Mouse (Mus musculus) small intestine, adult 2 months (tissue): ENCODE measurements around the gene Snrnp48. TPM values are rescaled to one million over a fixed set of nuclear protein-coding genes. Genes with fewer than 3 reads are reported as not detected.

Experiments
- H3K27ac ChIP-seq: fragments of 200-500 bp; 2 replicates; pipeline ENCODE4 v1.5.1; 2012; ENCODE audit warnings: low read depth, low read length, control low read depth, inconsistent platforms; ENCODE audit not compliant: insufficient read depth
- H3K27me3 ChIP-seq: fragments of 200-500 bp; 2 replicates; pipeline ENCODE4 v1.6.1; 2012; ENCODE audit warnings: mild to moderate bottlenecking, moderate library complexity, low read length, inconsistent platforms; ENCODE audit not compliant: control insufficient read depth, insufficient read depth
- H3K36me3 ChIP-seq: fragments of 200-500 bp; 2 replicates; pipeline ENCODE4 v1.6.1; 2012; ENCODE audit warnings: mild to moderate bottlenecking, low read length, control low read depth, inconsistent platforms; ENCODE audit not compliant: control insufficient read depth, insufficient read depth
- H3K4me1 ChIP-seq: fragments of 200-500 bp; 2 replicates; pipeline ENCODE4 v1.6.1; 2012; ENCODE audit warnings: low read length, inconsistent platforms, mixed read lengths; ENCODE audit not compliant: control insufficient read depth, insufficient read depth, insufficient read length
- H3K4me3 ChIP-seq: fragments of 200-500 bp; 2 replicates; pipeline ENCODE4 v1.5.1; 2012; ENCODE audit warnings: low read depth, mild to moderate bottlenecking, control low read depth, inconsistent platforms, low read length, moderate library complexity
- CTCF ChIP-seq: fragments of 200-500 bp; IDR thresholded peaks from 2 replicates; pipeline ENCODE4 v1.5.1; 2012; ENCODE audit warnings: low read depth, mild to moderate bottlenecking, control low read depth, inconsistent platforms, low read length, moderate library complexity, mixed read lengths; ENCODE audit not compliant: insufficient replicate concordance, insufficient read length; ENCODE audit errors: extremely low read depth
- POLR2A ChIP-seq: fragments of 200-500 bp; IDR thresholded peaks from 2 replicates; pipeline ENCODE4 v1.6.1; 2012; ENCODE audit warnings: low read depth, mild to moderate bottlenecking, control low read depth, inconsistent platforms, low read length, moderate library complexity
- WGBS: fragments of 180-500 bp; shearing (Covaris S2); methylation state at CpG from one replicate; pipeline ENCODE4 v1.1.7; 2018; 5-methylcytosine and 5-hydroxymethylcytosine counted together
- polyA plus RNA-seq: library from polyadenylated mRNA; depleted of rRNA; stranded (reverse); fragments of >200 nt; gene quantifications from 2 replicates; pipeline ENCODE4 v1.2.3, GENCODE M21; 2012; rRNA removed

Snrnp48 gene
- polyA plus RNA-seq = 9.9 and 20.9 TPM in 2 replicates

DNA sequence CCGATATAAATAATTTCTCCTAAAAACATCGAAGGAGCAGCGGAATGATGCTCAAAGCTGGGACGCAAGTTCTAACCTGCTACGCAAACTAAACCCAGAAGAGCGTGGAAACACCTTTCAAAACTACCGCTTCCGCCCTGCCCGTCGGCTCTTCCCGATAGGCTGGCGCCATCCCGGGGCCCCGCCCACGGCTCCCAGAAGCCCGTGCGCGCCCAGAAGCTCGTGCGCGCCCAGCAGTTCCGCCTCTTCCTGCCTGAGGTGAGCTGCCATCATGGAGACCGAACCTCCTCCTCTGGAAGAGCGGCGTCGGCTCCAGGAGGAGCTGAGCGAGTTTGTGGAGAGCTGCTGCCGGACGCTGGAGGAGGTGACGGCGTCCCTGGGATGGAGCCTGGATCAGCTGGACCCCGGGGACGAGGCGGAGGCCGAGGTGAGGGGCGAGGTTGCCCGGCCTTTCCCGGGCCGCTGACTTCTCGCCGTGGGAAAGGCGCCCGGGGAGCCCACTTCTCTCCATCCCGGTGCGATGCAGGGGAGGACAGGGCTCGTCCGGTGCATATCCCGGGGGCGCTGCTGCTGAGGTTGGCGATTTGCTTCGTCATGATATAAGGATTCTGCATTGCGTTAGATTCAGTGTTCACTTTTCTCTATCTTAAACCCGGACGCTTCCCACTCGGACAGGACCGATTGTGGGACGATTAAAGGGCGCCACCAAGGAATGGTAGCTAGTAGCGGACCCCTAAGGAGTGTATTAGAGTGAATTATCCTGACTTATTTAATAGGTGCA, at the start of gene Snrnp48:
Gene Snrnp48, plus strand, starts transcription at position 237 of the 781 bp plus-strand sequence.
- H3K4me1 ChIP-seq = peaks cover 4% of the 10 kb centered on the region
- H3K36me3 ChIP-seq = 0 out of 2 replicates have a peak, but pooled peaks cover 2% of the 10 kb centered on the region
- TF ChIP-seq POLR2A = peak; percentile 77
- TF ChIP-seq CTCF = no peak
- H3K4me3 ChIP-seq = peak within 1 kb of the TSS; percentile 100
- H3K27me3 ChIP-seq = no peaks in the 10 kb centered on the region
- peak within 1 kb of the TSS; percentile 76 for H3K27ac ChIP-seq
- under 1% methylated on average over 59 of the region's 59 CpGs for WGBS

DNA sequence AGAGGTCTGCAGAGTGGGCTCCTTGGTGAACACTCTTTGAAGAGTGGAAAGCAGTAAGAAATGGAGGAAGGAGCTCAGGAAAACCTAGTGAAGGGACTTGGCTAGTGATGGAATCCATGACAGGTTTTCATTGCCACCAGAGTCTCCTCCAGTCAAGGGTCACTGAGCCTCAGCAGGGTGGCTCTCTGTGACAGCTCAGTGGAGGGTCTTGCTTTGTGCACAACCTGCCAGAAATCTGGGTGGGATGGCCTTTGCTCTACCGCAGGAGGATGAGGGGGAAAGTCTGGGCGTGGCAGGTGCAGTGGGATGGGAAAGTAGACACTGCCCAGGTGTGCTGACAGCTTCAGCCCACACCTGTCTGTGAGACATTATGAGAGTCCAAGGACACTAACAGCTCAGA, 49.2 kb upstream of the Snrnp48 start:
- WGBS = 14% methylated on average over 2 of the region's 2 CpGs
- TF ChIP-seq POLR2A (no peak), CTCF (no peak)

GRCm38 (mm10) chr13:38157635-38158034, 47.1 kb upstream of the Snrnp48 start:
- Histone ChIP-seq H3K27me3 (no peaks in the 10 kb centered on the region), H3K27ac (no peak overlapping the region), H3K36me3 (peaks cover 7% of the 10 kb centered on the region), H3K4me1 (peaks cover 12% of the 10 kb centered on the region; the same call in 1 of the 2 replicates), H3K4me3 (no peak overlapping the region)
- WGBS = 22% methylated on average over 6 of the region's 6 CpGs
- TF ChIP-seq POLR2A (no peak), CTCF (no peak)

More for the DNA sequence above, 49.2 kb upstream of the Snrnp48 start:
- H3K4me3 ChIP-seq = 0 out of 2 replicates have a peak overlapping the region, but pooled peaks have one; percentile 20
- peaks cover 8% of the 10 kb centered on the region; the same call in 1 of the 2 replicates for H3K4me1 ChIP-seq
- H3K27ac ChIP-seq = peak overlapping the region; percentile 79
- H3K36me3 ChIP-seq = peaks cover 7% of the 10 kb centered on the region
- 0 out of 2 replicates have a peak, but pooled peaks cover 6% of the 10 kb centered on the region for H3K27me3 ChIP-seq

DNA sequence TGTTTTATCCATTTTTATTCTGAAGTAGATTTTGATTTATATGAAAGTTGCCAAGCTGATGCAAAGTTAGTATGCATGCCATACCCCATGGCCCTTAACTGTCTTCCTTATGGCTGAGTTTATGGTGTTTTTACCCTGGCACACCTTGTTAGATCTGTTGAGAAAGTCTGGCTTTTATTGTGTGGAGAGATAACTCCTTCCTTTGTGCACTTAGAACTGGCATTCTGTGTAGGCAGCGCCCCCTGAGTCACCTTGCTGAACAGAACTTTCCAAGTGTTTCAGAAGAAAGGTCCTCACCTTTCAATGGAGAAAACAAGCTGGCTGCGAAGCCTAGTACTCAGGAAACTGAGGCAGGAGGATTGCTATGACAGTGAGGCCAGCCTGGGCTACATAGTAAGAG, 42.7 kb upstream of the Snrnp48 start:
- 43% methylated on average over 2 of the region's 2 CpGs for WGBS

DNA sequence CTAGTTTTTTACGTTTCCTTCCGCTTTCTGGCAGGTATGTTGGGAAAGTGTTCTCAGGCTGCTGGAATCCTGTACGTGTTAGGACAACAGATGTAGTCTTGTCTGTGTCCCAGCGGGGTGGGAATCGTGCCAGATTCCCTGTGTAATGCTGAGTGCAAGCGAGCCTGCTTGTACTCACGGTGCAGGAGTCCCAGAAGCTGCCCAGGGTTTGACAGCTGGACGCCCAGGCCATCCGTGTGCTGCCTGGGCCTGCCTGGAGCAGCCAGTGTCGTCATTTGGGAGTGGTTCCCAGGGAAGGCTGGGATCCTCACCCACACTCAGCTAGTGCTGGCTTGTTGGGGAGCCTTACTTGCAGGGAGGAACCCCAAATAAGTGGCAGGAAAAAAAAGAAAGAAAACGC, 42.1 kb upstream of the Snrnp48 start:
- Histone ChIP-seq H3K36me3 (peaks cover 20% of the 10 kb centered on the region), H3K4me3 (no peak overlapping the region), H3K27me3 (no peaks in the 10 kb centered on the region), H3K4me1 (peaks cover 11% of the 10 kb centered on the region), H3K27ac (peak overlapping the region; percentile 25)
- no peak for TF ChIP-seq POLR2A
- no peak for TF ChIP-seq CTCF
- WGBS = 10% methylated on average over 11 of the region's 11 CpGs

More for the DNA sequence above, 42.7 kb upstream of the Snrnp48 start:
- Histone ChIP-seq H3K36me3 (peaks cover 15% of the 10 kb centered on the region), H3K27me3 (no peaks in the 10 kb centered on the region), H3K27ac (peak overlapping the region; percentile 32; the same call in 1 of the 2 replicates), H3K4me3 (no peak overlapping the region), H3K4me1 (peaks cover 13% of the 10 kb centered on the region)
- TF ChIP-seq CTCF (no peak), POLR2A (no peak)

DNA sequence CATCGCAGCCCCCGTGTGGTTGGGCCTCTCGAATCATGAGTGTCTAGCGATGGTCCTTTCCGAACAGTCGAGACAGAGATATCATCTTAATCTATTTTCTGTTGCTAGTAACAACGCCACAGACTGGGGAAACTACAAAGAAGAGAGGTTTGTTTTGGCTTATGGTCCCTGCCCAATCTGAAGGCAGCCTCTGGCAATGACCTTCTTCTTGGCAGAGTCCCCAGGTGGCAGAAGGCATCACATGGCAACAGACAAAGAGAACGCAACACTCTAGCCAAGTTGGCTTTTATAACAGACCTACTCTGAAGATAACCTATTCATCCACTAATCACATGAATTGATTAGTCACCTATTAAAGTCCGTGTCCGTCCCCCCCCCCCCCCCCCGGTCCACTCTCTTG, 39.8 kb upstream of the Snrnp48 start:
- no peak overlapping the region for H3K4me3 ChIP-seq
- H3K36me3 ChIP-seq = peaks cover 32% of the 10 kb centered on the region
- no peak overlapping the region for H3K27ac ChIP-seq
- H3K4me1 ChIP-seq = peaks cover 9% of the 10 kb centered on the region
- WGBS = 45% methylated on average over 11 of the region's 11 CpGs
- no peaks in the 10 kb centered on the region for H3K27me3 ChIP-seq
- TF ChIP-seq CTCF = no peak

DNA sequence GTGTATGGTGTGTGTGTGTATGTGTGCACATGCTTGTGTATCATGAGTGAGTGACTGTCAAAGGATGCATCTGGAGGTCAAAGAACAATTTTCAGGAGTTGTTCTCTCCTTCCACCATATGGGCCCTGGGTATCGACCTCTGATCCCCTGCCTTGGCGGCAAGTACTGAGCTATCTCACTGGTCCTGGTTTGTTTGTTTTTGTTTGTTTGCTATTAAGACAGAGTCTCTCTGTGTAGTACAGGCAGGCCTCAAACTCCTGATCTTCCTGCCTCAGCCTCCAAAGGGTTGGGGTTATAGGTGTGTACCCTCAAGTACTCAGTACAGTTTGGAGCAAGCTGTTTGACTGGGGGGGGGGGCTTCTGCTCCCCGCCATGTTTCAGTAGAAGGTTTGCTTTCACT, 37.7 kb upstream of the Snrnp48 start:
- TF ChIP-seq POLR2A = no peak
- Histone ChIP-seq H3K27me3 (no peaks in the 10 kb centered on the region), H3K4me1 (peaks cover 9% of the 10 kb centered on the region), H3K4me3 (no peak overlapping the region), H3K27ac (no peak overlapping the region), H3K36me3 (peaks cover 35% of the 10 kb centered on the region)
- WGBS = 64% methylated on average over 3 of the region's 3 CpGs
